Mouse (Mus musculus) limb, embryonic 11.5 days (tissue): ENCODE data around the gene Klk1b1. TPM values are rescaled to one million over a fixed set of nuclear protein-coding genes. Genes with fewer than 3 reads are reported as not detected.
"Not testable (repeated sequence)": the region's sequence is repeated elsewhere in the genome, so short reads cannot be mapped to it uniquely, and the experiment has no call there.

Source experiments
- ATAC-seq: fragments of 200-750 bp; cut with Nextera tagmentation; 2 replicates; pipeline ENCODE4 v1.8.0; 2017; ENCODE audit warnings: low read depth; ENCODE audit not compliant: insufficient number of reproducible peaks, low FRiP score, low TSS enrichment
- DNase-seq: peaks from one replicate; pipeline ENCODE4 v3.0.0-alpha.2; 2015; ENCODE audit warnings: low spot score
- H3K27ac ChIP-seq: fragments of 300-500 bp; sonication (generic); replicated peaks from 2 replicates; pipeline ENCODE4 v1.5.1; 2014; ENCODE audit warnings: low read depth, mild to moderate bottlenecking, low read length
- H3K27me3 ChIP-seq: fragments of 300-500 bp; sonication (generic); 2 replicates; pipeline ENCODE4 v1.6.1; 2014; ENCODE audit warnings: mild to moderate bottlenecking, low read length, mixed read lengths; ENCODE audit not compliant: control insufficient read depth, insufficient read depth
- H3K36me3 ChIP-seq: fragments of 300-500 bp; sonication (generic); 2 replicates; pipeline ENCODE4 v1.6.1; 2014; ENCODE audit warnings: mild to moderate bottlenecking, low read length, moderate library complexity, mixed read lengths; ENCODE audit not compliant: control insufficient read depth, insufficient read depth
- H3K4me1 ChIP-seq: fragments of 300-500 bp; sonication (generic); 2 replicates; pipeline ENCODE4 v1.6.1; 2014; ENCODE audit warnings: low read length, mixed read lengths; ENCODE audit not compliant: control insufficient read depth, insufficient read depth
- H3K4me2 ChIP-seq: fragments of 300-500 bp; sonication (generic); 2 replicates; pipeline ENCODE4 v1.6.1; 2014; ENCODE audit warnings: low read depth, mild to moderate bottlenecking, moderate library complexity; ENCODE audit not compliant: severe bottlenecking
- H3K4me3 ChIP-seq: fragments of 300-500 bp; sonication (generic); 2 replicates; pipeline ENCODE4 v1.5.1; 2014; ENCODE audit warnings: low read depth, low read length
- H3K9ac ChIP-seq: fragments of 300-500 bp; sonication (generic); 2 replicates; pipeline ENCODE4 v1.6.1; 2014; ENCODE audit warnings: mild to moderate bottlenecking, low read length
- H3K9me3 ChIP-seq: fragments of 300-500 bp; sonication (generic); 2 replicates; pipeline ENCODE4 v1.6.1; 2016; ENCODE audit warnings: low read length; ENCODE audit not compliant: control insufficient read depth
- WGBS: fragments of 180-500 bp; shearing (Covaris S2); extraction: QIAGEN DNeasy Blood & Tissue Kit; methylation state at CpG from one replicate; pipeline ENCODE4 v1.1.7; 2014; 5-methylcytosine and 5-hydroxymethylcytosine counted together
- polyA plus RNA-seq: library from polyadenylated mRNA; unstranded; fragments of >200 nt; fragmentation: Nextera tagmentation; extraction: Ambion mirVana; gene quantifications from 2 replicates; pipeline ENCODE4 v1.2.1, GENCODE M21; 2014

Klk1b1 gene
- polyA plus RNA-seq, 1 experiment from 2014 or later, result not detected

DNA sequence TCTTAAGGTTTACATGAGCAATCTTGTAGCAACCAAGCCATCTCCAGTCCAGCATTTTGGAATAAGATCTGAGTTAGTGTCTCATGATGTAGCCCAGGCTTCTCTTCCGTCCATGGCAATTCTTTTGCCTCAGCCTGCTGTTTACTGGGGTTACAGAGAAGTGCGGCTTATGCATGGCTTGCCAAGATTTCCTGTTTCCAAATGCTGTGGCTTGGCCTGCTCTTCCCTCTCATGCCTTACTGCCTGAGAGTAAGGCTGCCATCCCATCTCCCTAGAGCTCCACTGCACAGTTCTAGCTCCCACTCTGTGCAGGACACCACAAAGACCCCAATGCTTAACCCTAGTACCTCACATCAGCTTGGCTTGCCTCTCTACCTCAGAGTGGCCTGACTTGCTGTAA, 1.1 kb downstream of the Klk1b1 start:
- Histone ChIP-seq H3K9me3 (no peaks in the 10 kb centered on the region), H3K4me1 (no peaks in the 10 kb centered on the region), H3K4me2 (no peak overlapping the region), H3K36me3 (no peaks in the 10 kb centered on the region), H3K9ac (no peak overlapping the region), H3K27ac (no peak overlapping the region), H3K27me3 (no peaks in the 10 kb centered on the region), H3K4me3 (no peak overlapping the region)
- ATAC-seq (no peak), DNase-seq (no peak)
- WGBS, result 87% methylated on average over 2 of the region's 2 CpGs

DNA sequence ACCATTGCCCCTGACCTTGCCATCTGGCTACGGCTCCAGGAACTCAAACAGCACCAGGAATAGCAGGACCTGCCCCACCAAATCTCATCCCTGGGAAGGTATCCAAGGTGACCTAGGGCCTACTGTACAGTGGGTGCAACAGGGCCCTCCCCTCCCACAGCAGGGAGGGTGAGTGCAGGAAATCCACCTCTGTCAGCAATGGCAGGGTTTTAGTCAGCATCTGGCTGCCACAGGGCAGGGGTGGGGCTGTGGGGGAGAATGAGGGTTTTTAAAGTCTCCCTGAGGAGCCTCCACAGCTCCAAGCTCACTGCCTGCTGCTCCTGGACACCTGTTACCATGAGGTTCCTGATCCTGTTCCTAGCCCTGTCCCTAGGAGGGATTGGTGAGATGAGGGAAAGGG, 9.2 kb downstream of the Klk1b1 start, which contains the start of gene Klk1b9:
Gene Klk1b9, plus strand, starts transcription at position 301 of the 400 bp plus-strand sequence.
- not testable (repeated sequence) for H3K36me3 ChIP-seq, H3K4me2 ChIP-seq, H3K27ac ChIP-seq, H3K9me3 ChIP-seq, H3K4me3 ChIP-seq, H3K27me3 ChIP-seq, H3K9ac ChIP-seq, ATAC-seq, DNase-seq, H3K4me1 ChIP-seq
- WGBS, result 69% methylated on average over 1 of the region's 1 CpGs

DNA sequence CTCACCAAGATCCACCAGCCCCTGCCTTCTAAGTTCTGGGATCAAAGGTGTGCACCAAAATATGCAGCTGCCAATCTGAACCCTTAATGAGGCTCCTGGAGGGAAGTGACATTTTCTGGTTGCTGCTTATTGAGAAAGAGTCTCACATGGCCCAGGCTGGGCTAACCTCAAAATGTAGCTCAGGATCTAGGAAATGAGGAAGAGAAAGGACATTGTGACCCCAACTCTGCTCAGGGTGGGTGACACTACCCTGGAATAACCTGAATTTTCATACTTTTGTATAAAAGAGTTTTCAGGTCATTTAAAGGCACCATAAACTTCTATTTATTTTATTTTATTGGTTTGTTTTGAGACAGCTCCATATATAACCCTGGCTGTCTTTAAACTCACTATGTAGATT, 19.1 kb downstream of the Klk1b1 start:
- Histone ChIP-seq H3K9ac (no peak overlapping the region), H3K9me3 (no peaks in the 10 kb centered on the region), H3K4me2 (no peak overlapping the region), H3K36me3 (no peaks in the 10 kb centered on the region), H3K4me3 (no peak overlapping the region), H3K4me1 (no peaks in the 10 kb centered on the region), H3K27ac (no peak overlapping the region), H3K27me3 (no peaks in the 10 kb centered on the region)
- DNase-seq (no peak), ATAC-seq (no peak)

DNA sequence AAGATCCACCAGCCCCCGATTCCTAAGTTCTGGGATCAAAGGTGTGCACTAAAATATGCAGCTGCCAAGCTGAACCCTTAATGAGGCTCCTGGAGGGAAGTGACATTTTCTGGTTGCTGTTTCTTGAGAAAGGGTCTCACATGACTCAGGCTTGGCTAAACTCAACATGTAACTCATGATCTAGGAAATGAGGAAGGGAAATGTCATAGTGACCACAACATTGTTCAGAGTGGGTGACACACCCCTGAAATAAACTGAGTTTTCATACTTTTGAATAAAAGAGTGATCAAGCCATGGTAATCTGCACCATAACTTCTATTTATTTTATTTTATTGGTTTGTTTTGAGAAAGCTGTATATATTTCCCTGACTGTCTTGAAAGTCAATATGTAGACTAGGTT, 28.3 kb downstream of the Klk1b1 start:
- H3K27ac ChIP-seq, H3K36me3 ChIP-seq, DNase-seq, H3K9me3 ChIP-seq, H3K4me2 ChIP-seq, H3K9ac ChIP-seq, H3K27me3 ChIP-seq, H3K4me3 ChIP-seq, H3K4me1 ChIP-seq, ATAC-seq: not testable (repeated sequence)
- WGBS, result 61% methylated on average over 1 of the region's 1 CpGs

DNA sequence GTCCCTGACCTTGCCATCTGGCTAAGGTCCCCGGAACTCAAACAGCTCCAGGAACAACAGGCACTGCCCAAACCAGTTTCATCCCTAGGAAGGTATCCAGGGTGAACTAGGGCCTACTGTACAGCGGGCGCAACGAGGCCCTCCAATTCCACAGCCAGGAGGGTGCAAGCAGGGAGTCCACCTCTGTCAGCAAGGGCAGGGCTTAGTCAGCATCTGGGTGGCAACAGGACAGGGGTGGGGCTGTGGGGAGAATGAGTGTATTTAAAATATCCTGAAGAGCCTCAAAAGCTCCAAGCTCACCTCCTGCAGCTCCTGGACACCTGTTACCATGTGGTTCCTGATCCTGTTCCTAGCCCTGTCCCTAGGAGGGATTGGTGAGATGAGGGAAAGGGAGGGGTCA, 29.0 kb downstream of the Klk1b1 start, which contains the start of gene Klk1b11:
Gene Klk1b11, plus strand, starts transcription at position 301 of the 400 bp plus-strand sequence.
- not testable (repeated sequence) for H3K4me3 ChIP-seq, H3K36me3 ChIP-seq, ATAC-seq, H3K4me1 ChIP-seq, DNase-seq, H3K9ac ChIP-seq, H3K27me3 ChIP-seq, H3K9me3 ChIP-seq, H3K27ac ChIP-seq, H3K4me2 ChIP-seq
- 87% methylated on average over 4 of the region's 4 CpGs for WGBS

DNA sequence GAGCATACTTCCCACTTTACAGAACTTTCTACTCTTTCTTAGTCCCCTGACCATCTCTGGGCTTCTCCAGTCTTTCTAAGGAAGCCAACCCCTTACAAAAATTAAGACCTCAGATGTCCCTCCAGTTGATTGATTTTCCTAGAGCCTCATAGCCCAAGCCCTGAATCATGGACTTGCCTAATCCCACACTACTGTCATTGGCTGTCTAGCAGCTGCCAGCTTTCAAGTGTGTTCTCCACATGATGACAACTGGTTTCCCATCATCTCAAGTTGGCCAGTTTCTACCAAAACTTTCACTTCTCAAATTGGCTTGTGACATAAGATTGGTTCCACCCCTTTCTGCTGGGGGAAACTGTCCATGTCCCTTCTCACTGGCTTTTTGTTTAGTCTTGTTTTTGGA, 38.3 kb downstream of the Klk1b1 start:
- H3K36me3 ChIP-seq, result no peaks in the 10 kb centered on the region
- DNase-seq, result no peak
- H3K4me2 ChIP-seq, result no peak overlapping the region
- no peak overlapping the region for H3K9ac ChIP-seq
- H3K27ac ChIP-seq, result no peak overlapping the region
- H3K4me1 ChIP-seq, result no peaks in the 10 kb centered on the region
- no peak for ATAC-seq
- H3K27me3 ChIP-seq, result no peaks in the 10 kb centered on the region
- no peak overlapping the region for H3K4me3 ChIP-seq
- no peaks in the 10 kb centered on the region for H3K9me3 ChIP-seq

DNA sequence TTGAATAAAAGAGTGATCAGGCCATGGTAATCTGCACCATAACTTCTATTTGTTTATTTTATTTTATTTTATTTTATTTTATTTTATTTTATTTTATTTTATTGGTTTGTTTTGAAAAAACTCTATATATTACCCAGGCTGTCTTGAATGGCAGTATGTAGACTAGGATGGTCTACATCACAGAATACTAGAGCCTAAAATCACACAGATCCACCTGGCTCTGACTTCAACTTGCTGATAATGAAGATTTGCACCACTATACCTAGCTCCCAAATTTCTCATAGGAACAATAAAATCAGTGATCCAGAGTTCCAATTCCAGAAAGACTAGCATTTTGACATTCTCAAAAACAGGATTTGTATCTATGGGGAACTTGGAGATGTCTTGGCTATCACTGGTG, 45.3 kb downstream of the Klk1b1 start, which contains the start of gene Klk1b26:
Gene Klk1b26, plus strand, starts transcription at position 301 of the 400 bp plus-strand sequence.
- ATAC-seq, H3K4me3 ChIP-seq, DNase-seq, H3K4me1 ChIP-seq, H3K36me3 ChIP-seq, H3K4me2 ChIP-seq, H3K27ac ChIP-seq, H3K9ac ChIP-seq, H3K27me3 ChIP-seq, H3K9me3 ChIP-seq: not testable (repeated sequence)

DNA sequence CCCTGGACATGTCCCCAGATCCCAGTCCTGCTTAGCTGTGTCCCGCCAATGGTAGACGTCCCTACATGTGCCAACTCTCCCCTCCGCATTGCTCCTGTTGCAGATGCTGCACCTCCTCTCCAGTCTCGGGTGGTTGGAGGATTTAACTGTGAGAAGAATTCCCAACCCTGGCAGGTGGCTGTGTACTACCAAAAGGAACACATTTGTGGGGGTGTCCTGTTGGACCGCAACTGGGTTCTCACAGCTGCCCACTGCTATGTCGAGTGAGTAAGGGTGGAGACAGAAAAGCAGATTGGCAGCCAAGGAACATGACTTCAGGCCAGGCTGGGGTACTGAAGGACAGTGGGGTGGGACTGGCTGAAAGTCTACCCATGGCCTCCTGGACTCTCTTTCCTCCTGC, 48.1 kb downstream of the Klk1b1 start:
- H3K4me1 ChIP-seq, H3K27ac ChIP-seq, DNase-seq, H3K4me3 ChIP-seq, ATAC-seq, H3K9ac ChIP-seq, H3K9me3 ChIP-seq, H3K36me3 ChIP-seq, H3K27me3 ChIP-seq, H3K4me2 ChIP-seq: not testable (repeated sequence)
- WGBS, result 88% methylated on average over 6 of the region's 6 CpGs

DNA sequence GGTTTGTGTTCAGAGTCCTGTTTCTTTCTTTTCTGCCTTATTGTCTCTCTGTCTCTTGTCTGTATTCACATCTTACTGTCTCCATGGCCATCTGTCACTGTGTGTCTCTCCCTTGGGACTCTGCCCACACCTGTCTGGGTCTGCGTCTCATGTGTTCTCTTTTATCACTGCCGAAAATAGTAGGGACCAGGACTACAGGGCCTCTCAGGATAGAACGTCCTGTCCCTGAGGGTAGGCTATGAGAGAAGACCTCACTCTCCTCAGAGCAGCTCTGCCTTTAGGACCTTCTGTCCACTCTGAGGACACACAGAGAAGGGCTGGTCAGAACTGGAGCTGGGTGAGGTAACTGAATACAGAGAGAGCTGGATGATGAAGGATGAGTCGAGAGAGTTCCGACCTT, 48.5 kb downstream of the Klk1b1 start:
- no peaks in the 10 kb centered on the region for H3K36me3 ChIP-seq
- WGBS, result 87% methylated on average over 5 of the region's 5 CpGs

More for the DNA sequence above, 48.5 kb downstream of the Klk1b1 start:
- no peak for ATAC-seq
- H3K4me1 ChIP-seq, result no peaks in the 10 kb centered on the region
- no peak overlapping the region for H3K27ac ChIP-seq
- no peak overlapping the region for H3K9ac ChIP-seq
- H3K4me2 ChIP-seq, result no peak overlapping the region
- DNase-seq, result no peak
- H3K9me3 ChIP-seq, result no peaks in the 10 kb centered on the region
- H3K4me3 ChIP-seq, result no peak overlapping the region
- H3K27me3 ChIP-seq, result no peaks in the 10 kb centered on the region
